Mouse (Mus musculus): ENCODE results near the gene Trove2. TPM values are rescaled to one million over a fixed set of nuclear protein-coding genes. Genes with fewer than 3 reads are reported as not detected.
A peak's percentile ranks its signal among the peaks of the same experiment; 100 is the strongest.

Trove2 gene
- total and polyA plus RNA-seq, 3 experiments, result 4.5 to 4.6 TPM; not detected in 1

- peak within 1 kb of the TSS; percentile 90 to 97 for H3K4me3 ChIP-seq (ENCODE audit: control insufficient read depth in 1 of 2, insufficient read depth in 1 of 2, low read depth in 2 of 2, low read length in 2 of 2)
- no peaks in the 10 kb centered on the region for H3K9me3 ChIP-seq (replicated peaks; ENCODE audit: insufficient read depth, low read length)
- no peaks in the 10 kb centered on the region for H3K27me3 ChIP-seq (ENCODE audit: control insufficient read depth in 1 of 2, insufficient read depth in 2 of 2, low read length in 2 of 2)
- peak within 1 kb of the TSS; percentile 93 for H3K9ac ChIP-seq (ENCODE audit: control insufficient read depth, low read depth, low read length, poor library complexity, severe bottlenecking)
- H3K27ac ChIP-seq (ENCODE audit: control insufficient read depth, low read depth, low read length), result peak within 1 kb of the TSS; percentile 78
- peak; percentile 88 for DNase-seq (ENCODE audit: low read depth, low spot score)
- H3K79me2 ChIP-seq (ENCODE audit: control insufficient read depth, insufficient read depth, low read length, poor library complexity), result peaks cover 37% of the 10 kb centered on the region
- peaks cover 8 to 15% of the 10 kb centered on the region in 2 experiments for H3K36me3 ChIP-seq (ENCODE audit: control insufficient read depth in 1 of 2, insufficient read depth in 2 of 2, low read length in 2 of 2)
- peaks cover 0 to 4% of the 10 kb centered on the region in 2 experiments; a peak in 1 of 4 replicates for H3K4me1 ChIP-seq (ENCODE audit: control insufficient read depth in 1 of 2, insufficient read depth in 2 of 2, low read length in 2 of 2)
- TF ChIP-seq MXI1 (IDR thresholded peaks at IDR 0.05; ENCODE audit: low read depth, low read length), result peak; percentile 65
- TF ChIP-seq EP300 (IDR thresholded peaks at IDR 0.05; ENCODE audit: low read depth in 1 of 2, low read length in 2 of 2), result 0 out of 4 replicates have a peak, but pooled peaks of 1 of the 2 experiments have one; percentile 1
- TF ChIP-seq ETS1 (IDR thresholded peaks at IDR 0.05; ENCODE audit: low read depth, low read length), result 0 out of 2 replicates have a peak, but pooled peaks have one; percentile 12
- TF ChIP-seq CHD1 (IDR thresholded peaks at IDR 0.05; ENCODE audit: low read depth, low read length), result no peak
- peak; percentile 94 for TF ChIP-seq MAX (IDR thresholded peaks at IDR 0.05; ENCODE audit: low read length)
- TF ChIP-seq POLR2A (IDR thresholded peaks at IDR 0.05; ENCODE audit: control insufficient read depth in 1 of 2, insufficient read depth in 1 of 2, low read depth in 1 of 2, low read length in 2 of 2, poor library complexity in 1 of 2), result peak; percentile 70 to 87
- no peak for TF ChIP-seq POLR2AphosphoS5 (IDR thresholded peaks at IDR 0.05; ENCODE audit: borderline replicate concordance, low read depth, low read length)
- TF ChIP-seq RCOR1 (IDR thresholded peaks at IDR 0.05; ENCODE audit: low read depth, low read length), result no peak
- TF ChIP-seq ZC3H11A (IDR thresholded peaks at IDR 0.05; ENCODE audit: low read depth, low read length), result no peak
- TF ChIP-seq USF1 (IDR thresholded peaks at IDR 0.05; ENCODE audit: low read depth, low read length), result 0 out of 2 replicates have a peak, but pooled peaks have one; percentile 18
- no peak for TF ChIP-seq BHLHE40 (IDR thresholded peaks at IDR 0.05; ENCODE audit: borderline replicate concordance, low read depth, low read length)
- peak; percentile 73 for TF ChIP-seq TBP (IDR thresholded peaks at IDR 0.05; ENCODE audit: low read depth, low read length)
- TF ChIP-seq NRF1 (IDR thresholded peaks at IDR 0.05; ENCODE audit: insufficient read depth, low read depth, low read length, poor library complexity, severe bottlenecking), result peak; percentile 58; the same call in 1 of the 2 replicates
- TF ChIP-seq RAD21 (IDR thresholded peaks at IDR 0.05; ENCODE audit: low read depth, low read length), result peak; percentile 24
- TF ChIP-seq POLR2AphosphoS2 (IDR thresholded peaks at IDR 0.05; ENCODE audit: low read length), result peak; percentile 81
- TF ChIP-seq MEF2A (IDR thresholded peaks at IDR 0.05; ENCODE audit: extremely low read depth, insufficient replicate concordance, low read depth, low read length, poor library complexity, severe bottlenecking), result 0 out of 2 replicates have a peak, but pooled peaks have one; percentile 1
- no peak for TF ChIP-seq TAL1 (IDR thresholded peaks at IDR 0.05; ENCODE audit: low read length)
- TF ChIP-seq GATA1 (IDR thresholded peaks at IDR 0.05; ENCODE audit: low read depth, low read length), result no peak
- no peak for TF ChIP-seq E2F4 (IDR thresholded peaks at IDR 0.05; ENCODE audit: borderline replicate concordance, low read depth, low read length)
- peak; percentile 52; the same call in 1 of the 2 replicates for TF ChIP-seq TCF12 (IDR thresholded peaks at IDR 0.05; ENCODE audit: low read depth, low read length)
- no peak for TF ChIP-seq CHD2 (IDR thresholded peaks at IDR 0.05; ENCODE audit: low read length)
- TF ChIP-seq SMC3 (IDR thresholded peaks at IDR 0.05; ENCODE audit: low read depth, low read length), result peak; percentile 56
- peak; percentile 67 for TF ChIP-seq NELFE (IDR thresholded peaks at IDR 0.05; ENCODE audit: low read depth, low read length)
- TF ChIP-seq HCFC1 (IDR thresholded peaks at IDR 0.05; ENCODE audit: low read depth, low read length), result peak; percentile 78
- TF ChIP-seq MYC (IDR thresholded peaks at IDR 0.05; ENCODE audit: low read depth, low read length), result no peak
- peak; percentile 14; the same call in 1 of the 2 replicates for TF ChIP-seq ELF1 (IDR thresholded peaks at IDR 0.05; ENCODE audit: low read depth, low read length)
- no peak for TF ChIP-seq USF2 (IDR thresholded peaks at IDR 0.05; ENCODE audit: borderline replicate concordance in 1 of 2, insufficient read depth in 1 of 2, low read depth in 1 of 2, low read length in 2 of 2)
- no peak; the same call in 1 of the 2 replicates for TF ChIP-seq SIN3A (IDR thresholded peaks at IDR 0.05; ENCODE audit: low read length)
- TF ChIP-seq MYB (IDR thresholded peaks at IDR 0.05; ENCODE audit: low read depth, low read length), result no peak
- no peak for TF ChIP-seq GABPA (IDR thresholded peaks at IDR 0.05; ENCODE audit: low read depth, low read length)
- no peak; the same call in 1 of the 2 replicates for TF ChIP-seq UBTF (IDR thresholded peaks at IDR 0.05; ENCODE audit: borderline replicate concordance, insufficient read depth, low read depth, low read length)
- TF ChIP-seq ZNF384 (IDR thresholded peaks at IDR 0.05; ENCODE audit: low read depth, low read length), result no peak
- TF ChIP-seq CTCF (IDR thresholded peaks at IDR 0.05 in 2 of 3, conservative IDR thresholded peaks at IDR 0.05 in 1 of 3; ENCODE audit: control insufficient read depth in 1 of 3, insufficient read depth in 1 of 3, low read depth in 2 of 3, low read length in 3 of 3, poor library complexity in 1 of 3, severe bottlenecking in 1 of 3), result peak in 2 of 3 experiments; percentile 83 to 84; a peak in 5 of 6 replicates
- TF ChIP-seq ZMIZ1 (IDR thresholded peaks at IDR 0.05; ENCODE audit: low read depth, low read length), result peak; percentile 90
- no peak for TF ChIP-seq MAFK (IDR thresholded peaks at IDR 0.05; ENCODE audit: borderline replicate concordance, low read depth, low read length)
- TF ChIP-seq JUND (IDR thresholded peaks at IDR 0.05; ENCODE audit: low read depth, low read length), result no peak
These were observed 74.1 kb downstream of the Trove2 start, which contains the start of gene Cdc73 for GRCm38 (mm10) chr1:143702741-143703262. TSS of gene Cdc73 (minus strand) at chr1:143702893.
